Mouse (Mus musculus) heart, postnatal 14 days (tissue): ENCODE results near the gene Sbk3. TPM values are rescaled to one million over a fixed set of nuclear protein-coding genes. Genes with fewer than 3 reads are reported as not detected.
"Not testable (repeated sequence)": the region's sequence is repeated elsewhere in the genome, so short reads cannot be mapped to it uniquely, and the experiment has no call there.

Experiments used
- DNase-seq, 2 experiments: peaks; one replicate each; pipeline ENCODE4 v3.0.0; 2021 to 2022
- intact Hi-C: fragments of 180-260 bp; cut with DNase I; formaldehyde crosslinking; loops from one replicate; pipeline ENCODE4 v1.15.1; 2025
- long read RNA-seq, 2 experiments: library from polyadenylated mRNA; stranded (forward); transcript quantifications; one replicate each; pipeline ENCODE4 v2.0.0; 2021
- total RNA-seq, 2 experiments: library from RNA; stranded (reverse); gene quantifications; 2 replicates each; pipeline ENCODE4 v1.2.3; 2021

Sbk3 gene
- 10 to 100 TPM; 14.9 to 37.3 TPM for total RNA-seq
- long read RNA-seq, experiment 1 = 0 reads
- long read RNA-seq, experiment 2, partial matches to known transcripts = 0 of 10 reads
- long read RNA-seq, experiment 2, other reads (novel, unspliced or antisense) = 10 of 10 reads

GRCm38 (mm10) chr7:4971068-4971467 lies at the start of gene Sbk3:
Gene Sbk3 (minus strand): TSS chr7:4971168.
- no peak for DNase-seq
- intact Hi-C loops = no loop called here

GRCm38 (mm10) chr7:5020685-5021084 lies 49.7 kb upstream of the Sbk3 start:
- DNase-seq = peak in 1 of 2 experiments; percentile 32
- intact Hi-C loops = no loop called here

GRCm38 (mm10) chr7:5020000-5020681 lies 49.2 kb upstream of the Sbk3 start, which contains the start of the genes Zfp865 and Ccdc106:
Gene Zfp865 (plus strand): TSS chr7:5020376.
Gene Ccdc106 (plus strand): TSS chr7:5020553.
- intact Hi-C loops = no loop called here
- peak; percentile 99 for DNase-seq

GRCm38 (mm10) chr7:5019576-5019975 lies 48.6 kb upstream of the Sbk3 start:
- DNase-seq, intact Hi-C loops: not testable (repeated sequence)

GRCm38 (mm10) chr7:5017931-5018330 lies 47.0 kb upstream of the Sbk3 start:
- intact Hi-C loops = no loop called here
- DNase-seq = no peak

- intact Hi-C loops = no loop called here
- no peak for DNase-seq
These were observed 46.4 kb upstream of the Sbk3 start for GRCm38 (mm10) chr7:5017352-5017751.

- no peak for DNase-seq
- intact Hi-C loops = no loop called here
These were observed 46.0 kb upstream of the Sbk3 start for GRCm38 (mm10) chr7:5016920-5017319.

GRCm38 (mm10) chr7:5016057-5016456 lies 45.1 kb upstream of the Sbk3 start:
- intact Hi-C loops = no loop called here
- DNase-seq = no peak

GRCm38 (mm10) chr7:5015118-5016001 lies 44.4 kb upstream of the Sbk3 start, which contains the start of gene Gm44973:
Gene Gm44973 (plus strand): TSS chr7:5015496.
- intact Hi-C loops = loop anchor here (2.0 kb wide), 1 partner anchor 45 kb away; no protein-coding TSS in a partner anchor
- DNase-seq = peak; percentile 95 to 96

- DNase-seq = peak; percentile 95 to 99
- intact Hi-C loops = loop anchor here (2.0 to 5.0 kb wide), 2 partner anchors 33 to 46 kb away; no protein-coding TSS in a partner anchor
These were observed 43.5 kb upstream of the Sbk3 start, which contains the start of the genes Zfp524 and Fiz1 for GRCm38 (mm10) chr7:5014251-5015117. Gene Zfp524 (plus strand): TSS chr7:5014415. Gene Fiz1 (minus strand): TSS chr7:5014697.

- no peak for DNase-seq
- intact Hi-C loops = loop anchor here (2.0 to 5.0 kb wide), 2 partner anchors 16 to 34 kb away; partner anchors contain the start of gene Zfp579
These were observed 41.9 kb upstream of the Sbk3 start for GRCm38 (mm10) chr7:5012681-5013513.

- no peak for DNase-seq
- intact Hi-C loops = no loop called here
These were observed 37.3 kb upstream of the Sbk3 start for GRCm38 (mm10) chr7:5008229-5008628.

- intact Hi-C loops, DNase-seq: not testable (repeated sequence)
These were observed 31.9 kb upstream of the Sbk3 start for GRCm38 (mm10) chr7:5002876-5003275.

GRCm38 (mm10) chr7:4999876-5000275 lies 28.9 kb upstream of the Sbk3 start:
- DNase-seq = no peak
- intact Hi-C loops = no loop called here

GRCm38 (mm10) chr7:4996934-4997333 lies 26.0 kb upstream of the Sbk3 start:
- no peak for DNase-seq
- intact Hi-C loops = loop anchor here (2.0 kb wide), 1 partner anchor 16 kb away; no protein-coding TSS in a partner anchor

- intact Hi-C loops = loop anchor here (2.0 kb wide), 1 partner anchor 17 kb away; no protein-coding TSS in a partner anchor
- DNase-seq = peak; percentile 91 to 97
These were observed 25.3 kb upstream of the Sbk3 start, which contains the start of gene Zfp579 for GRCm38 (mm10) chr7:4996003-4996895. Gene Zfp579 (minus strand): TSS chr7:4996158.

- intact Hi-C loops = loop anchor here (2.0 kb wide), 1 partner anchor 17 kb away; no protein-coding TSS in a partner anchor
- DNase-seq = no peak
These were observed 24.5 kb upstream of the Sbk3 start for GRCm38 (mm10) chr7:4995268-4996002.
